Mouse (Mus musculus) testis, adult 2 months (tissue): ENCODE measurements at regions not wholly inside any gene's neighbourhood (a gene's known extent, or its start where the extent isn't known, plus 50 kb on each side); places are given as distances from the start of the nearest gene placed in this dataset.

Source experiments
- CTCF ChIP-seq: fragments of 200-500 bp; IDR thresholded peaks from 2 replicates; pipeline ENCODE4 v1.5.1; 2012; ENCODE audit warnings: low read depth, mild to moderate bottlenecking, inconsistent platforms, low read length, moderate library complexity; ENCODE audit not compliant: control insufficient read depth, insufficient read depth, insufficient replicate concordance
- POLR2A ChIP-seq: fragments of 200-500 bp; IDR thresholded peaks from 2 replicates; pipeline ENCODE4 v1.6.1; 2012; ENCODE audit warnings: low read depth, mild to moderate bottlenecking, inconsistent platforms, low read length, moderate library complexity; ENCODE audit not compliant: control insufficient read depth

GRCm38 (mm10) chr10:118004362-118004958 is 137.2 kb upstream of the Mdm1 start:
- TF ChIP-seq POLR2A (no peak), CTCF (no peak)
